Mouse (Mus musculus): ENCODE measurements around the gene Tapbp.

GRCm38 (mm10) chr17:33928251-33928947, 12.7 kb downstream of the Tapbp start:
- TF ChIP-seq CTCF (IDR thresholded peaks at IDR 0.05; ENCODE audit: extremely low read depth, insufficient read depth, low read length): no peak
- no peak for TF ChIP-seq POLR2A (IDR thresholded peaks at IDR 0.05; ENCODE audit: extremely low read depth, insufficient read depth, low read length)

Measured in cortical plate, adult 2 months (tissue).